Mouse (Mus musculus) neural tube, embryonic 14.5 days (tissue): ENCODE results near the gene Abo. TPM values are rescaled to one million over a fixed set of nuclear protein-coding genes. Genes with fewer than 3 reads are reported as not detected.
"Not testable (repeated sequence)": the region's sequence is repeated elsewhere in the genome, so short reads cannot be mapped to it uniquely, and the experiment has no call there.

ENCODE experiments used
- ATAC-seq: fragments of 200-750 bp; cut with Nextera tagmentation; 2 replicates; pipeline ENCODE4 v1.8.0; 2017; ENCODE audit warnings: low read depth, mild to moderate bottlenecking, moderate TSS enrichment, moderate library complexity
- H3K27ac ChIP-seq: fragments of 300-500 bp; sonication (generic); 2 replicates; pipeline ENCODE4 v1.5.1; 2014; ENCODE audit warnings: low read depth, mild to moderate bottlenecking, control low read depth, low read length, moderate library complexity, mixed read lengths
- H3K27me3 ChIP-seq: fragments of 300-500 bp; sonication (generic); 2 replicates; pipeline ENCODE4 v1.6.1; 2014; ENCODE audit warnings: low read length; ENCODE audit not compliant: control insufficient read depth, insufficient read depth
- H3K36me3 ChIP-seq: fragments of 300-500 bp; sonication (generic); 2 replicates; pipeline ENCODE4 v1.6.1; 2014; ENCODE audit warnings: low read length, mixed read lengths; ENCODE audit not compliant: control insufficient read depth, insufficient read depth
- H3K4me1 ChIP-seq: fragments of 300-500 bp; sonication (generic); 2 replicates; pipeline ENCODE4 v1.6.1; 2014; ENCODE audit warnings: low read length; ENCODE audit not compliant: control insufficient read depth, insufficient read depth
- H3K4me2 ChIP-seq: fragments of 300-500 bp; sonication (generic); 2 replicates; pipeline ENCODE4 v1.6.1; 2014; ENCODE audit warnings: mild to moderate bottlenecking, low read depth, low read length, control low read depth
- H3K4me3 ChIP-seq: fragments of 300-500 bp; sonication (generic); 2 replicates; pipeline ENCODE4 v1.5.1; 2014; ENCODE audit warnings: low read depth, low read length, control low read depth, mixed read lengths
- H3K9ac ChIP-seq: fragments of 300-500 bp; sonication (generic); replicated peaks from 2 replicates; pipeline ENCODE4 v1.6.1; 2014; ENCODE audit warnings: low read depth, mild to moderate bottlenecking, control low read depth, low read length, mixed read lengths
- H3K9me3 ChIP-seq: fragments of 300-500 bp; sonication (generic); 2 replicates; pipeline ENCODE4 v1.6.1; 2016; ENCODE audit warnings: low read length; ENCODE audit not compliant: control insufficient read depth
- WGBS: fragments of 180-500 bp; shearing (Covaris S2); extraction: QIAGEN DNeasy Blood & Tissue Kit; methylation state at CpG from one replicate; pipeline ENCODE4 v1.1.7; 2014; 5-methylcytosine and 5-hydroxymethylcytosine counted together
- polyA plus RNA-seq: library from polyadenylated mRNA; unstranded; fragments of >200 nt; fragmentation: Nextera tagmentation; extraction: Ambion mirVana; gene quantifications from 2 replicates; pipeline ENCODE4 v1.2.1, GENCODE M21; 2014

The Abo gene
- polyA plus RNA-seq, 1 experiment from 2014 or later: not detected

- H3K27ac ChIP-seq, H3K4me2 ChIP-seq, H3K9me3 ChIP-seq, ATAC-seq, H3K9ac ChIP-seq, H3K4me1 ChIP-seq, H3K27me3 ChIP-seq, H3K4me3 ChIP-seq: not testable (repeated sequence)
- H3K36me3 ChIP-seq: peaks cover 16% of the 10 kb centered on the region; the same call in 1 of the 2 replicates
- WGBS: 62% methylated on average over 4 of the region's 4 CpGs
These were observed 21.4 kb upstream of the Abo start for GRCm38 (mm10) chr2:26886170-26886569.

- not testable (repeated sequence) for H3K4me3 ChIP-seq, H3K4me1 ChIP-seq, H3K9me3 ChIP-seq, H3K9ac ChIP-seq, H3K27me3 ChIP-seq, H3K27ac ChIP-seq, ATAC-seq, H3K4me2 ChIP-seq
- H3K36me3 ChIP-seq: peaks cover 12% of the 10 kb centered on the region; the same call in 1 of the 2 replicates
- WGBS: 78% methylated on average over 2 of the region's 2 CpGs
These were observed 20.8 kb upstream of the Abo start for GRCm38 (mm10) chr2:26885541-26885940.

GRCm38 (mm10) chr2:26878571-26878970 is 13.8 kb upstream of the Abo start:
- H3K9ac ChIP-seq: no peak overlapping the region
- no peaks in the 10 kb centered on the region for H3K4me1 ChIP-seq
- H3K36me3 ChIP-seq: no peaks in the 10 kb centered on the region
- no peak overlapping the region for H3K27ac ChIP-seq
- H3K4me3 ChIP-seq: no peak overlapping the region
- ATAC-seq: no peak
- no peak overlapping the region for H3K4me2 ChIP-seq
- H3K27me3 ChIP-seq: no peaks in the 10 kb centered on the region
- no peaks in the 10 kb centered on the region for H3K9me3 ChIP-seq

- H3K36me3 ChIP-seq: no peaks in the 10 kb centered on the region
- 70% methylated on average over 6 of the region's 6 CpGs for WGBS
- no peak for ATAC-seq
These were observed 5.9 kb upstream of the Abo start for GRCm38 (mm10) chr2:26870666-26871065.

DNA sequence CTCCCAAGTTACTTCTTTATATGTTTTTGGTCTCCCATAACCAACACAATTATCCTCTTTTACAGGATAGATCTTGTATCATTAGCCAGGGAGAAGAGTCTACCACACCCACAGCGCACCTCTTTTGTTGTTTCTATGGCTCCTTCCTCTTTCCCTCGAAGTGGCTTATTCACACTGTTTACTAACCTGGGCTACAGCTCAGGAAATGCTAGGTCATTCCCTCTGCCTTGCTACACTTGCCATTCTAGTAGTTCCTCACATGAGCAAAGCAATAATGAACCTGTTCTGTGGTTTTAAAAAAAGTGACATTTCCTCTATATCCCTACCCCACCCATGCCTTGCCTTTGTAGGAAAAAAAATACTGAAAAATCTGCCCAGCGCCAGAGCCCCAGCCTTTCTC is 1.9 kb downstream of the Abo start:
- Histone ChIP-seq H3K9ac (no peak overlapping the region), H3K9me3 (no peaks in the 10 kb centered on the region), H3K27me3 (no peaks in the 10 kb centered on the region), H3K36me3 (no peaks in the 10 kb centered on the region), H3K4me2 (no peak overlapping the region), H3K4me3 (no peak overlapping the region), H3K27ac (no peak overlapping the region), H3K4me1 (no peaks in the 10 kb centered on the region)
- WGBS: 75% methylated on average over 3 of the region's 3 CpGs
- no peak for ATAC-seq

More at GRCm38 (mm10) chr2:26870666-26871065, 5.9 kb upstream of the Abo start:
- no peak overlapping the region for H3K9ac ChIP-seq
- H3K9me3 ChIP-seq: no peaks in the 10 kb centered on the region
- H3K27me3 ChIP-seq: no peaks in the 10 kb centered on the region
- no peaks in the 10 kb centered on the region for H3K4me1 ChIP-seq
- H3K27ac ChIP-seq: no peak overlapping the region
- H3K4me2 ChIP-seq: no peak overlapping the region
- no peak overlapping the region for H3K4me3 ChIP-seq

- no peaks in the 10 kb centered on the region for H3K27me3 ChIP-seq
- no peaks in the 10 kb centered on the region for H3K36me3 ChIP-seq
- no peak overlapping the region for H3K9ac ChIP-seq
- no peaks in the 10 kb centered on the region for H3K4me1 ChIP-seq
- no peak for ATAC-seq
- no peak overlapping the region for H3K4me2 ChIP-seq
- whole genome bisulfite sequencing: 55% methylated on average over 2 of the region's 2 CpGs
- H3K27ac ChIP-seq: no peak overlapping the region
- no peak overlapping the region for H3K4me3 ChIP-seq
- H3K9me3 ChIP-seq: no peaks in the 10 kb centered on the region
These were observed 17.1 kb downstream of the Abo start for GRCm38 (mm10) chr2:26847706-26848105.

DNA sequence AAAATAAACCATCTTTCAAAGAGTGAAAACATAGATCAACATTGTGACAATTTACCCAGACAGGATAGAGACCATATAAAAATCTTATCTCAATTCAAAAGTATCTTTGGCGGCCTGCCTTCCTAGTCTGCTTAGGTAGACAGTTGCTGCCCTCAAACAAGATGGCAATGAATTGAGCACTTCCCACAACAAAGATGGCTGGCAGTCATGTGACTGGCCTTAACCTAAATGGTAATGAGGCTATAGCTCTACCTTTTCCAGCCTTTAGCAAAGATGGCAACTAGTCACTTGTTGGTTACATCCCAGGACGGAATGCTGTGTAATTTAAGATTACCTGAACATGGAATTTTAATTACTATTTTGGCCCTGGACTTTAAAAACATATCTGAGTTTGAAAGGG is 32.3 kb downstream of the Abo start:
- Histone ChIP-seq H3K36me3 (no peaks in the 10 kb centered on the region), H3K4me2 (no peak overlapping the region), H3K27me3 (no peaks in the 10 kb centered on the region), H3K27ac (no peak overlapping the region), H3K9me3 (no peaks in the 10 kb centered on the region), H3K4me3 (no peak overlapping the region), H3K9ac (no peak overlapping the region), H3K4me1 (no peaks in the 10 kb centered on the region)
- 85% methylated on average over 2 of the region's 2 CpGs for WGBS
- no peak for ATAC-seq

DNA sequence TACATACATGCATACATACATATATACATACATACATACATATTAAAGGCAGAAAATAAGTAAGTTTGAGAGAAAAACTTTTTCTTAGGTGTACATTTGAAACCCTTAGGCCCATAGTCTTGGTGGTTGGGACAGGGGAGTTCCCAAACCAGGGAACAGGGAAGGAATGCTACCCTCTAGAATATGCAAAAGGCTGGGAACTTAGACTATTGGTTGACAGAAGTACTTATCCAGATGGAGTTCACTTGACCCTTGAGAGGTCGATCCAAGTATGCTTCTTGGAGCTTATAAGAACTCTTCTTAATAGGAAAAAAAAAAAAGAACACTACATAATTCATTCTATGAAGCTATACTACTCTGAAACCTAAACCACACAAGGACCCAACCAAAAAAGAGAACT is 36.7 kb downstream of the Abo start:
- Histone ChIP-seq H3K27me3 (no peaks in the 10 kb centered on the region), H3K9ac (no peak overlapping the region), H3K4me1 (no peaks in the 10 kb centered on the region), H3K4me3 (no peak overlapping the region), H3K4me2 (no peak overlapping the region), H3K27ac (no peak overlapping the region), H3K9me3 (no peaks in the 10 kb centered on the region), H3K36me3 (no peaks in the 10 kb centered on the region)
- no peak for ATAC-seq
- WGBS: 90% methylated on average over 1 of the region's 1 CpGs

DNA sequence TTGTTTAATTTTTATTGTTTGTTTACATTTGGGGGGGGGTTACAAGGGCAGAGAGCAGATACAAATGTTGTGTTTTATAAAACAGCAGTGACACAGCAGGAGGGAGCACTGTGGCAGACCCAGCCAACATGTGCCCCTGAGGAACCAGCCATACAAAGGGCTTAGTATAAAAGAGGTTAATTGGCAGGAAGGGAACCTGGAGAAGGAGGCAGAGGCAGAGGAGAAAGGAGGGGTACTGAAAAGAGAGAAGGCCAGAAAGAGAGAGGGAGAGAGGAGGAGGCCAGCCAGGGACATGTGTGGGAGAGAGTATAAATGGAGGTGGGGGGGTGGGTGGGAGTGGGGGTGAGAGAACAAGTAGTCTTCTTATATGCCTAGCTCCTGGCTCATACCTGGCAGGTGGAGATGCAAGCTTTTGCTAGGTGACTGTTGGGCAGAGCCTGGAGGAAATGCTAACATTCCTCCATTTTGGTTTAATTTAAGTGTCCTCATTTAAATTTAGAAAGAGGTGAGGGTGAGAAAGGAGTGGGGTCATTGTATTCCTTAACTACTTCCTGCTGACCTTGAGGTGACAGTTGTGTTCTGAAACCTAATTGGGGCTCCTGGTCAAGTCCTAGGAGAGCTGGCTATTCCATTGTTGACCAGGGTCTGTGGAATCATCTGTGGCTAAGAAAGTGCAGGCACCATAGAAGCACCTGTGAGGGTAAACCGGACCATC is 37.4 kb downstream of the Abo start:
- Histone ChIP-seq H3K4me3 (no peak overlapping the region), H3K9ac (no peak overlapping the region), H3K27ac (no peak overlapping the region), H3K4me1 (no peaks in the 10 kb centered on the region), H3K9me3 (no peaks in the 10 kb centered on the region), H3K27me3 (no peaks in the 10 kb centered on the region), H3K36me3 (no peaks in the 10 kb centered on the region), H3K4me2 (no peak overlapping the region)
- ATAC-seq: no peak
- WGBS: 96% methylated on average over 1 of the region's 1 CpGs
